Mouse (Mus musculus) brain, embryonic 14.5 days (tissue): ENCODE measurements at regions not wholly inside any gene's neighbourhood (a gene's known extent, or its start where the extent isn't known, plus 50 kb on each side); places are given as distances from the start of the nearest gene placed in this dataset.

Source experiments
- CTCF ChIP-seq: fragments of 200-500 bp; IDR thresholded peaks from 2 replicates; pipeline ENCODE4 v1.5.1; 2012; ENCODE audit warnings: inconsistent platforms, mild to moderate bottlenecking, moderate library complexity, borderline replicate concordance; ENCODE audit not compliant: insufficient read depth, insufficient read length; ENCODE audit errors: extremely low read depth
- POLR2A ChIP-seq: fragments of 200-500 bp; IDR thresholded peaks from 2 replicates; pipeline ENCODE4 v1.6.1; 2012; ENCODE audit warnings: mild to moderate bottlenecking, inconsistent platforms, borderline replicate concordance; ENCODE audit not compliant: poor library complexity, insufficient read depth, insufficient read length, severe bottlenecking; ENCODE audit errors: extremely low read depth

DNA sequence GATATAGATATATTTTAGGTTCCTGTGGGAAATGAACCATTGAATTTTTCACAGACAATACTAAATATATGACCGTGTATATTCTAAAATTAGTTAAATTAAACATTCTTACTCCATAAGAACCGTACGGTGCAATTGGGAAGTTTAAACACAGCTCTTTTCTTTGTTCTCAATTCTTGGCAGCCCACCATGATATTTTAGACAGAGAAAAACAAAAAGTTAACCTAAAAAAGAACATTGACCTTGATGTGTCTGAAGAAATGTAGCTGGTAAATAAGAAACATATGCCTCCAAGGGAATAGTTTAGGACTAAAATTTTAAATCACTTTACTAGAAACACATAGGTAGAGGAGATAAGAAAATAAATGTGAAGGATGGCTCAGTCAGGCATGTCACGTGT is 68.6 kb upstream of the Gm6993 start:
- TF ChIP-seq CTCF (no peak), POLR2A (no peak)
